Comparison of ENCODE assay signal across 13 mouse cellular contexts in the genomic region with DNA sequence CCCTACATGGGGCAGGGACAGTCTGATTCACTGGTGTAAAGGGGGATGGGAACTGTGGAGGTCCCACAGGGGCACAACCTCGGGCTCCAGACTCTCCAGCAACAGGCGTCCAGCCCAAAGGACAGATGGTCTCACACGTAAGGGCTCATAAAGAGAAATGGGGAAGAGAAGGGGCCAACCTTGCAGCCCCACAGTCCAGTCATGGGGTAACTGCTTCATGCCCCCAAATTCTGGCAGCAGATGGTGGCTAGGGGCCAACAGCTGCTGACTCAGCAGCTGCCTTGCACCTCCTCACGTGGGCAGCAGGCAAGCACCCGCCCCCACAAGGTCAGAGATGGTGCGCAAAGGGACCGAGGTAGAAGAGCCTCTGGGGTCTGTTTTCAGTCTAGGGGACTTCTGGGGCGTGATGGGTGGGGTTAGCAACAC. TPM values are rescaled to one million over a fixed set of nuclear protein-coding genes. Genes with fewer than 3 reads are reported as not detected.
DNase-seq lines count a peak whose midpoint lies in the region; ATAC-seq lines count a peak whose summit lies in the region.
"Had no signal": no experiment of that assay in that cellular context is flagged by ENCODE, and none has a peak within 500 bp of the region (broad histone marks: within the 10 kb centered on the region; RNA-seq: fewer than 3 reads in every experiment).

No protein-coding gene starts in this region.

- H3K4me3 ChIP-seq in heart, embryonic 10.5 days = no peak overlapping the region
- H3K4me3 ChIP-seq in midbrain, embryonic 11.5 days (ENCODE audit: low read depth, low read length) = no peak overlapping the region
- H3K4me3 ChIP-seq in midbrain, embryonic 15.5 days = no peak overlapping the region
- H3K4me3 ChIP-seq in forebrain, embryonic 16.5 days (replicated peaks; ENCODE audit: low read length) = no peak overlapping the region
- H3K4me3 ChIP-seq: heart, embryonic 15.5 days; megakaryocyte, embryonic 14.5 days had no signal

- H3K9me3 ChIP-seq in heart, embryonic 10.5 days = no peaks in the 10 kb centered on the region
- no peaks in the 10 kb centered on the region for H3K9me3 ChIP-seq in midbrain, embryonic 11.5 days (ENCODE audit: control insufficient read depth, low read length)
- H3K9me3 ChIP-seq in midbrain, embryonic 15.5 days = no peaks in the 10 kb centered on the region
- no peaks in the 10 kb centered on the region for H3K9me3 ChIP-seq in forebrain, embryonic 16.5 days (ENCODE audit: control insufficient read depth, low read length)
- H3K9me3 ChIP-seq: heart, embryonic 15.5 days; megakaryocyte, embryonic 14.5 days had no signal

- 88% methylated on average over 8 of the region's 8 CpGs for WGBS in heart, embryonic 10.5 days
- 93% methylated on average over 8 of the region's 8 CpGs for WGBS in midbrain, embryonic 11.5 days
- WGBS in midbrain, embryonic 15.5 days = 89% methylated on average over 8 of the region's 8 CpGs
- 81% methylated on average over 8 of the region's 8 CpGs for WGBS in forebrain, embryonic 16.5 days

- H3K4me2 ChIP-seq in midbrain, embryonic 11.5 days = no peak overlapping the region
- H3K4me2 ChIP-seq in midbrain, embryonic 15.5 days = no peak overlapping the region
- H3K4me2 ChIP-seq in forebrain, embryonic 16.5 days (ENCODE audit: low read length) = no peak overlapping the region
- H3K4me2 ChIP-seq: heart, embryonic 15.5 days had no signal

- H3K27ac ChIP-seq in heart, embryonic 10.5 days = no peak overlapping the region
- H3K27ac ChIP-seq in midbrain, embryonic 11.5 days (ENCODE audit: low read depth, low read length) = no peak overlapping the region
- no peak overlapping the region for H3K27ac ChIP-seq in midbrain, embryonic 15.5 days
- no peak overlapping the region for H3K27ac ChIP-seq in forebrain, embryonic 16.5 days (ENCODE audit: low read length)
- H3K27ac ChIP-seq: heart, embryonic 15.5 days had no signal

- DNase-seq in heart, adult 8-10 months (ENCODE audit: low spot score) = peak; percentile 38
- no peak for DNase-seq in heart, embryonic 10.5 days (ENCODE audit: low spot score)
- peak; percentile 51 for DNase-seq in midbrain, embryonic 11.5 days (ENCODE audit: low spot score, missing footprints)
- peak; percentile 79 for DNase-seq in adrenal gland, adult 8-10 months
- DNase-seq in cerebellum, postnatal 10 days = peak; percentile 78 to 82
- DNase-seq in T-cell, adult 2 months (ENCODE audit: low spot score) = no peak

- 0 out of 2 replicates have a peak, but pooled peaks cover 5% of the 10 kb centered on the region for H3K27me3 ChIP-seq in heart, embryonic 10.5 days (ENCODE audit: insufficient read depth, poor library complexity, severe bottlenecking)
- no peaks in the 10 kb centered on the region for H3K27me3 ChIP-seq in midbrain, embryonic 11.5 days (ENCODE audit: control insufficient read depth, insufficient read depth, low read length)
- H3K27me3 ChIP-seq in midbrain, embryonic 15.5 days (replicated peaks) = no peaks in the 10 kb centered on the region
- no peaks in the 10 kb centered on the region for H3K27me3 ChIP-seq in forebrain, embryonic 16.5 days (replicated peaks; ENCODE audit: control insufficient read depth, insufficient read depth, low read length)
- H3K27me3 ChIP-seq: CH12.LX; heart, embryonic 15.5 days; megakaryocyte, embryonic 14.5 days had no signal

- ATAC-seq in midbrain, embryonic 11.5 days (ENCODE audit: low FRiP score) = no peak
- ATAC-seq in midbrain, embryonic 15.5 days (replicated peaks) = no peak
- no peak for ATAC-seq in forebrain, embryonic 16.5 days
- ATAC-seq: activated CD4-positive, CD25-positive, alpha-beta regulatory T cell, adult 4 months had no signal

- peaks cover 37% of the 10 kb centered on the region for H3K36me3 ChIP-seq in heart, embryonic 10.5 days
- H3K36me3 ChIP-seq in midbrain, embryonic 11.5 days (ENCODE audit: control insufficient read depth, insufficient read depth, low read length) = no peaks in the 10 kb centered on the region; the same call in 1 of the 2 replicates
- peaks cover 15% of the 10 kb centered on the region for H3K36me3 ChIP-seq in midbrain, embryonic 15.5 days (replicated peaks)
- peaks cover 9% of the 10 kb centered on the region for H3K36me3 ChIP-seq in forebrain, embryonic 16.5 days (ENCODE audit: control insufficient read depth, insufficient read depth)

- peaks cover 78% of the 10 kb centered on the region for H3K4me1 ChIP-seq in heart, embryonic 10.5 days
- H3K4me1 ChIP-seq in midbrain, embryonic 11.5 days (ENCODE audit: control insufficient read depth, insufficient read depth, low read length) = peaks cover 42% of the 10 kb centered on the region
- H3K4me1 ChIP-seq in midbrain, embryonic 15.5 days = peaks cover 69% of the 10 kb centered on the region
- peaks cover 53% of the 10 kb centered on the region for H3K4me1 ChIP-seq in forebrain, embryonic 16.5 days (replicated peaks; ENCODE audit: control insufficient read depth, insufficient read depth, low read length)

- no peak overlapping the region for H3K9ac ChIP-seq in midbrain, embryonic 11.5 days (ENCODE audit: low read length)
- H3K9ac ChIP-seq in midbrain, embryonic 15.5 days = no peak overlapping the region
- H3K9ac ChIP-seq in forebrain, embryonic 16.5 days (replicated peaks; ENCODE audit: low read depth, low read length) = no peak overlapping the region
- H3K9ac ChIP-seq: heart, embryonic 15.5 days had no signal

RNA-seq across cellular contexts. Expression of gene Cend1, which starts 2.9 kb away (rescaled TPM):
- total RNA-seq in heart, adult 8-10 months (2022) = 1 to 10 TPM in 3 of 4 experiments, under 1 TPM in 1; 0.78 to 1.7 (median 1.4) TPM
- 13.7 and 23.5 TPM in 2 replicates for polyA plus RNA-seq in heart, embryonic 10.5 days (2016; fragmentation: Nextera tagmentation; extraction: Ambion mirVana)
- polyA plus RNA-seq in midbrain, embryonic 11.5 days (2014; fragmentation: Nextera tagmentation; extraction: Ambion mirVana) = 5.8 and 5.9 TPM in 2 replicates
- polyA plus RNA-seq in midbrain, embryonic 15.5 days (2015; fragmentation: Nextera tagmentation; extraction: Ambion mirVana) = 111 and 113 TPM in 2 replicates
- total RNA-seq in adrenal gland, adult 8-10 months (2022) = 1 to 10 TPM; 1.5 to 2.6 (median 2.1) TPM
- polyA plus RNA-seq in forebrain, embryonic 16.5 days (2015; fragmentation: Nextera tagmentation; extraction: Ambion mirVana) = 52.4 and 70.3 TPM in 2 replicates
- total RNA-seq: CH12.LX had no signal
- polyA plus RNA-seq: activated CD4-positive, CD25-positive, alpha-beta regulatory T cell, adult 4 months; liver, embryonic 16.5 days had no signal

RNA-seq across cellular contexts. Expression of gene Slc25a22, which starts 5.5 kb away (rescaled TPM):
- 10 to 100 TPM; 44.3 to 76.1 (median 66.5) TPM for total RNA-seq in heart, adult 8-10 months (2022)
- polyA plus RNA-seq in heart, embryonic 10.5 days (2016; fragmentation: Nextera tagmentation; extraction: Ambion mirVana) = 22.6 and 30.8 TPM in 2 replicates
- 31.2 and 31.9 TPM in 2 replicates for polyA plus RNA-seq in midbrain, embryonic 11.5 days (2014; fragmentation: Nextera tagmentation; extraction: Ambion mirVana)
- polyA plus RNA-seq in midbrain, embryonic 15.5 days (2015; fragmentation: Nextera tagmentation; extraction: Ambion mirVana) = 109 and 120 TPM in 2 replicates
- total RNA-seq in adrenal gland, adult 8-10 months (2022) = 100 to 1,000 TPM in 3 of 4 experiments, 10 to 100 TPM in 1; 86.7 to 109 (median 104) TPM
- polyA plus RNA-seq in forebrain, embryonic 16.5 days (2015; fragmentation: Nextera tagmentation; extraction: Ambion mirVana) = 88.4 and 111 TPM in 2 replicates

RNA-seq across cellular contexts. Expression of gene Pidd1, which starts 11.6 kb away (rescaled TPM):
- total RNA-seq in heart, adult 8-10 months (2022) = under 1 TPM; 0.32 to 0.62 (median 0.44) TPM
- 18.0 and 18.2 TPM in 2 replicates for polyA plus RNA-seq in heart, embryonic 10.5 days (2016; fragmentation: Nextera tagmentation; extraction: Ambion mirVana)
- 7.4 and 7.8 TPM in 2 replicates for polyA plus RNA-seq in midbrain, embryonic 11.5 days (2014; fragmentation: Nextera tagmentation; extraction: Ambion mirVana)
- 3.4 and 3.8 TPM in 2 replicates for polyA plus RNA-seq in midbrain, embryonic 15.5 days (2015; fragmentation: Nextera tagmentation; extraction: Ambion mirVana)
- 1 to 10 TPM; 1.0 to 2.3 (median 1.4) TPM for total RNA-seq in adrenal gland, adult 8-10 months (2022)
- 7.9 and 9.9 TPM in 2 replicates for polyA plus RNA-seq in forebrain, embryonic 16.5 days (2015; fragmentation: Nextera tagmentation; extraction: Ambion mirVana)

RNA-seq across cellular contexts. Expression of gene Rplp2, which starts 15.0 kb away (rescaled TPM):
- total RNA-seq in heart, adult 8-10 months (2022) = 100 to 1,000 TPM; 796 to 941 (median 846) TPM
- polyA plus RNA-seq in heart, embryonic 10.5 days (2016; fragmentation: Nextera tagmentation; extraction: Ambion mirVana) = 882 and 900 TPM in 2 replicates
- 891 and 959 TPM in 2 replicates for polyA plus RNA-seq in midbrain, embryonic 11.5 days (2014; fragmentation: Nextera tagmentation; extraction: Ambion mirVana)
- 597 and 636 TPM in 2 replicates for polyA plus RNA-seq in midbrain, embryonic 15.5 days (2015; fragmentation: Nextera tagmentation; extraction: Ambion mirVana)
- total RNA-seq in adrenal gland, adult 8-10 months (2022) = 1,000 to 10,000 TPM in 3 of 4 experiments, 100 to 1,000 TPM in 1; 998 to 1,129 (median 1,024) TPM
- polyA plus RNA-seq in forebrain, embryonic 16.5 days (2015; fragmentation: Nextera tagmentation; extraction: Ambion mirVana) = 684 and 749 TPM in 2 replicates

RNA-seq across cellular contexts. Expression of gene Gatd1, which starts 18.3 kb away (rescaled TPM):
- 10 to 100 TPM; 13.3 to 16.0 (median 14.8) TPM for total RNA-seq in heart, adult 8-10 months (2022)
- polyA plus RNA-seq in heart, embryonic 10.5 days (2016; fragmentation: Nextera tagmentation; extraction: Ambion mirVana) = 29.5 and 37.4 TPM in 2 replicates
- polyA plus RNA-seq in midbrain, embryonic 11.5 days (2014; fragmentation: Nextera tagmentation; extraction: Ambion mirVana) = 34.0 and 36.1 TPM in 2 replicates
- polyA plus RNA-seq in midbrain, embryonic 15.5 days (2015; fragmentation: Nextera tagmentation; extraction: Ambion mirVana) = 57.2 and 59.5 TPM in 2 replicates
- 10 to 100 TPM; 38.9 to 52.2 (median 47.6) TPM for total RNA-seq in adrenal gland, adult 8-10 months (2022)
- polyA plus RNA-seq in forebrain, embryonic 16.5 days (2015; fragmentation: Nextera tagmentation; extraction: Ambion mirVana) = 56.4 and 65.9 TPM in 2 replicates

Comparison
In these comparisons a context has a peak if more than half of its experiments do, and no peak if none do; other contexts are left out.
1. DNase-seq: peak in heart, adult 8-10 months (single experiment), midbrain, embryonic 11.5 days (single experiment), adrenal gland, adult 8-10 months (single experiment) and cerebellum, postnatal 10 days (2 of 2); none in heart, embryonic 10.5 days (single experiment) and T-cell, adult 2 months (single experiment).